Mouse (Mus musculus) ES-E14 (cell line): ENCODE measurements around the gene Spa17. TPM values are rescaled to one million over a fixed set of nuclear protein-coding genes. Genes with fewer than 3 reads are reported as not detected.
A peak's percentile ranks its signal among the peaks of the same experiment; 100 is the strongest.

Source experiments
- DNase-seq: peaks from one replicate; pipeline ENCODE4 v3.0.0-alpha.2; 2013; ENCODE audit warnings: low read depth, low spot score
- H3K27ac ChIP-seq: 2 replicates; pipeline ENCODE4 v1.5.1; 2012; ENCODE audit warnings: low read depth, mild to moderate bottlenecking, low read length, moderate library complexity, mixed read lengths; ENCODE audit not compliant: poor library complexity, insufficient read depth, severe bottlenecking
- H3K36me3 ChIP-seq: 2 replicates; pipeline ENCODE4 v1.6.1; 2012; ENCODE audit warnings: mild to moderate bottlenecking, low read length, moderate library complexity, mixed read lengths; ENCODE audit not compliant: control insufficient read depth, poor library complexity, insufficient read depth, severe bottlenecking
- H3K4me1 ChIP-seq, 2 experiments: fragments of 150-350 bp in 1 of 2; sonication (generic) in 1 of 2; 2 replicates each; pipeline ENCODE4 v1.6.1; 2012; ENCODE audit warnings: low read length in 2 of 2, mild to moderate bottlenecking in 1 of 2, mixed read lengths in 1 of 2; ENCODE audit not compliant: control insufficient read depth in 2 of 2, insufficient read depth in 2 of 2, poor library complexity in 1 of 2
- H3K4me3 ChIP-seq, 2 experiments: fragments of 150-350 bp in 1 of 2; sonication (generic) in 1 of 2; 2 replicates each; pipeline ENCODE4 v1.5.1; 2012; ENCODE audit warnings: low read length in 2 of 2, low read depth in 1 of 2, mild to moderate bottlenecking in 1 of 2, mixed read lengths in 1 of 2; ENCODE audit not compliant: insufficient read depth in 1 of 2, poor library complexity in 1 of 2, severe bottlenecking in 1 of 2
- H3K9ac ChIP-seq: 2 replicates; pipeline ENCODE4 v1.6.1; 2012; ENCODE audit warnings: low read depth, mild to moderate bottlenecking, low read length, mixed read lengths; ENCODE audit not compliant: poor library complexity, insufficient read depth, severe bottlenecking
- H3K9me3 ChIP-seq: fragments of 150-350 bp; sonication (generic); 2 replicates; pipeline ENCODE4 v1.6.1; 2012; ENCODE audit warnings: low read depth, mild to moderate bottlenecking, low read length; ENCODE audit not compliant: control insufficient read depth, insufficient read depth
- CHD2 ChIP-seq: IDR thresholded peaks from 2 replicates; pipeline ENCODE4 v1.6.1; 2014; ENCODE audit warnings: mild to moderate bottlenecking, low read depth, low read length, inconsistent platforms
- HCFC1 ChIP-seq: IDR thresholded peaks from 2 replicates; pipeline ENCODE4 v1.6.1; 2012; ENCODE audit warnings: low read length, inconsistent platforms, borderline replicate concordance; ENCODE audit not compliant: insufficient read depth
- MAFK ChIP-seq: IDR thresholded peaks from 2 replicates; pipeline ENCODE4 v1.6.1; 2014; ENCODE audit warnings: mild to moderate bottlenecking, low read depth, low read length, inconsistent platforms; ENCODE audit not compliant: insufficient read depth
- ZC3H11A ChIP-seq: IDR thresholded peaks from 2 replicates; pipeline ENCODE4 v1.6.1; 2012; ENCODE audit warnings: low read depth, mild to moderate bottlenecking, inconsistent platforms, low read length, borderline replicate concordance
- ZNF384 ChIP-seq: IDR thresholded peaks from 2 replicates; pipeline ENCODE4 v1.6.1; 2012; ENCODE audit warnings: low read depth, low read length, inconsistent platforms
- in situ Hi-C, 2 experiments: fragments of 600-800 bp; cut with MboI; formaldehyde crosslinking; loops; one replicate each; pipeline ENCODE4 v1.15.1; 2025; ENCODE audit warnings: low sequenced_read_pairs in 2 of 2, inconsistent platforms in 1 of 2; ENCODE audit not compliant: unreplicated experiment in 2 of 2
- total RNA-seq: library from RNA; depleted of rRNA; stranded (reverse); fragments of 300-350 nt; gene quantifications from 2 replicates; pipeline ENCODE4 v1.2.3, GENCODE M21; 2012

Gene Spa17
- total RNA-seq, 1 experiment: 2.7 TPM

- in situ Hi-C loops: no loop called here
- DNase-seq: no peak
- no peak for TF ChIP-seq ZC3H11A
- TF ChIP-seq HCFC1: no peak
- no peak for TF ChIP-seq CHD2
- TF ChIP-seq ZNF384: no peak
- no peak for TF ChIP-seq MAFK
- H3K27ac ChIP-seq: no peak overlapping the region
- H3K4me1 ChIP-seq: no peaks in the 10 kb centered on the region; a peak in 1 of 4 replicates
- H3K9me3 ChIP-seq: no peaks in the 10 kb centered on the region
- H3K4me3 ChIP-seq: no peak overlapping the region
- H3K36me3 ChIP-seq: no peaks in the 10 kb centered on the region
- no peak overlapping the region for H3K9ac ChIP-seq
Observed at GRCm38 (mm10) chr9:37638721-37639120, 25.2 kb upstream of the Spa17 start.

DNA sequence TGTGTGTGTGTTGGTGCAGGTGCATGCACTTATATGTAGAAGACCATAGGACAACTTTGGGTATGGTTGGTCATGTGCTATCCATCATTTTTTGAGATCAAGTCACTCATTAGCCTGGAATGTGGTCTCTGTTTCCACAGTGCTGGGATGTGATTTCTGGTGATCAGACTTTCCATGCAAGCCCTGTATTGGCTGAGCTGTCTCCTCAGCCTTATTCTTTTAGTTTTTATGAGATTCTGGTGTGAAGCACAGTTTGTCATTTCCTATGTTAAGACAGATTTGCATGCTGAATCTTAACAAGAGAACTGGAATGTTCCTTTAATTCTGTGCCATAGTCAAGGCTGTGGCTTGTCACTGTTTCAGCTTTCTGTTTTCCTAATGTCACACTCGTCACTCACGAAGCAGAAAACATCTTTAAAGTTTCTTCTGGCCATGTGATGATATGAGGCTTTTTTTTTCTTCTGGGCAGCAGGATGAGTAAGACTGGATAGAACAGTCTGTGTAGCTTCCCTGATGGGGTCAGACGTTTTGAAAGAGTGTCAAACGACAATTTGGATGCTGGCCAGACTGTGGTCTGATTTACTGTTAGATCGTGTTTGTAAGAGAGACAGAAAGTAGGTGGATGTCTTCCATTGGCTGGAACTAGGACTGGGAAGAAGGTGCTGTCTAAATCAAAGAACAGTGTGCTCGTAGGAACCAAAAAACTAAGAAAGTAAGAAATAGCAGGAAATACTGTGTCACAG is 23.4 kb upstream of the Spa17 start:
- no peak overlapping the region for H3K27ac ChIP-seq
- H3K9me3 ChIP-seq: no peaks in the 10 kb centered on the region
- H3K4me3 ChIP-seq: no peak overlapping the region
- in situ Hi-C loops: no loop called here
- H3K36me3 ChIP-seq: no peaks in the 10 kb centered on the region
- H3K4me1 ChIP-seq: no peaks in the 10 kb centered on the region; a peak in 1 of 4 replicates
- no peak for TF ChIP-seq CHD2
- TF ChIP-seq MAFK: no peak
- TF ChIP-seq ZNF384: no peak
- TF ChIP-seq ZC3H11A: no peak
- no peak for TF ChIP-seq HCFC1
- no peak for DNase-seq
- H3K9ac ChIP-seq: no peak overlapping the region

GRCm38 (mm10) chr9:37636335-37636734 is 22.8 kb upstream of the Spa17 start:
- no peaks in the 10 kb centered on the region for H3K36me3 ChIP-seq
- in situ Hi-C loops: no loop called here
- H3K9me3 ChIP-seq: no peaks in the 10 kb centered on the region
- DNase-seq: peak; percentile 41
- no peaks in the 10 kb centered on the region; a peak in 1 of 4 replicates for H3K4me1 ChIP-seq
- no peak overlapping the region for H3K4me3 ChIP-seq
- H3K9ac ChIP-seq: no peak overlapping the region
- no peak overlapping the region for H3K27ac ChIP-seq
- no peak for TF ChIP-seq HCFC1
- TF ChIP-seq ZC3H11A: peak; percentile 82; the same call in 1 of the 2 replicates
- TF ChIP-seq CHD2: no peak
- peak; percentile 80 for TF ChIP-seq ZNF384

- DNase-seq: no peak
- TF ChIP-seq ZC3H11A: no peak
- no peak for TF ChIP-seq MAFK
- TF ChIP-seq HCFC1: no peak
- no peak for TF ChIP-seq ZNF384
- TF ChIP-seq CHD2: no peak
- Histone ChIP-seq H3K27ac (no peak overlapping the region), H3K9ac (no peak overlapping the region), H3K36me3 (no peaks in the 10 kb centered on the region), H3K9me3 (no peaks in the 10 kb centered on the region), H3K4me3 (no peak overlapping the region), H3K4me1 (no peaks in the 10 kb centered on the region; a peak in 1 of 4 replicates)
- in situ Hi-C loops: no loop called here
Observed at GRCm38 (mm10) chr9:37634269-37634668, 20.7 kb upstream of the Spa17 start.
